Mouse (Mus musculus): ENCODE results near the gene Pank3. TPM values are rescaled to one million over a fixed set of nuclear protein-coding genes. Genes with fewer than 3 reads are reported as not detected.
"Not testable (repeated sequence)": the region's sequence is repeated elsewhere in the genome, so short reads cannot be mapped to it uniquely, and the experiment has no call there.

Pank3 gene
- polyA plus RNA-seq, 1 experiment, result not detected

- peaks cover 5% of the 10 kb centered on the region; the same call in 1 of the 2 replicates for H3K4me1 ChIP-seq (ENCODE audit: control insufficient read depth, insufficient read depth, low read length)
- H3K27ac ChIP-seq (ENCODE audit: insufficient read depth, low read depth, low read length), result no peak overlapping the region
- TF ChIP-seq CTCF (IDR thresholded peaks at IDR 0.05; ENCODE audit: insufficient read depth, low read depth, low read length) (no peak), POLR2A (IDR thresholded peaks at IDR 0.05; ENCODE audit: insufficient read depth, low read depth, low read length) (no peak)
- H3K4me3 ChIP-seq (ENCODE audit: insufficient read depth, low read depth, low read length), result no peak overlapping the region
- 72% methylated on average over 4 of the region's 4 CpGs for WGBS
Observed at GRCm38 (mm10) chr11:35832139-35832538, 62.9 kb downstream of the Pank3 start.

- TF ChIP-seq CTCF (IDR thresholded peaks at IDR 0.05; ENCODE audit: insufficient read depth, low read depth, low read length) (no peak), POLR2A (IDR thresholded peaks at IDR 0.05; ENCODE audit: insufficient read depth, low read depth, low read length) (no peak)
- H3K4me3 ChIP-seq (ENCODE audit: insufficient read depth, low read depth, low read length), result no peak overlapping the region
- no peak overlapping the region for H3K27ac ChIP-seq (ENCODE audit: insufficient read depth, low read depth, low read length)
- 82% methylated on average over 6 of the region's 6 CpGs for WGBS
- H3K4me1 ChIP-seq (ENCODE audit: control insufficient read depth, insufficient read depth, low read length), result peaks cover 5% of the 10 kb centered on the region; the same call in 1 of the 2 replicates
Observed at GRCm38 (mm10) chr11:35833270-35833669, 64.0 kb downstream of the Pank3 start.

GRCm38 (mm10) chr11:35834022-35834760 is 64.9 kb downstream of the Pank3 start, which contains the start of gene Rars:
Gene Rars (minus strand): TSS chr11:35834506.
- peak within 1 kb of the TSS; percentile 89 for H3K4me3 ChIP-seq (ENCODE audit: insufficient read depth, low read depth, low read length)
- peaks cover 5% of the 10 kb centered on the region; the same call in 1 of the 2 replicates for H3K4me1 ChIP-seq (ENCODE audit: control insufficient read depth, insufficient read depth, low read length)
- TF ChIP-seq CTCF (IDR thresholded peaks at IDR 0.05; ENCODE audit: insufficient read depth, low read depth, low read length), result peak; percentile 93
- TF ChIP-seq POLR2A (IDR thresholded peaks at IDR 0.05; ENCODE audit: insufficient read depth, low read depth, low read length), result no peak; the same call in 1 of the 2 replicates
- no peak within 1 kb of the TSS for H3K27ac ChIP-seq (ENCODE audit: insufficient read depth, low read depth, low read length)
- 1% methylated on average over 46 of the region's 46 CpGs for WGBS

- no peak overlapping the region for H3K27ac ChIP-seq (ENCODE audit: insufficient read depth, low read depth, low read length)
- WGBS, result 86% methylated on average over 5 of the region's 5 CpGs
- no peaks in the 10 kb centered on the region; the same call in 1 of the 2 replicates for H3K4me1 ChIP-seq (ENCODE audit: control insufficient read depth, insufficient read depth, low read length)
- TF ChIP-seq CTCF (IDR thresholded peaks at IDR 0.05; ENCODE audit: insufficient read depth, low read depth, low read length) (no peak), POLR2A (IDR thresholded peaks at IDR 0.05; ENCODE audit: insufficient read depth, low read depth, low read length) (no peak)
- H3K4me3 ChIP-seq (ENCODE audit: insufficient read depth, low read depth, low read length), result no peak overlapping the region
Observed at GRCm38 (mm10) chr11:35837156-35838126, 68.2 kb downstream of the Pank3 start.

GRCm38 (mm10) chr11:35838345-35839338 is 69.4 kb downstream of the Pank3 start:
- Histone ChIP-seq H3K27ac (ENCODE audit: insufficient read depth, low read depth, low read length) (no peak overlapping the region), H3K4me1 (ENCODE audit: control insufficient read depth, insufficient read depth, low read length) (no peaks in the 10 kb centered on the region; the same call in 1 of the 2 replicates), H3K4me3 (ENCODE audit: insufficient read depth, low read depth, low read length) (peak overlapping the region; percentile 20; the same call in 1 of the 2 replicates)
- no peak for TF ChIP-seq POLR2A (IDR thresholded peaks at IDR 0.05; ENCODE audit: insufficient read depth, low read depth, low read length)
- no peak for TF ChIP-seq CTCF (IDR thresholded peaks at IDR 0.05; ENCODE audit: insufficient read depth, low read depth, low read length)
- WGBS, result 33% methylated on average over 28 of the region's 28 CpGs

DNA sequence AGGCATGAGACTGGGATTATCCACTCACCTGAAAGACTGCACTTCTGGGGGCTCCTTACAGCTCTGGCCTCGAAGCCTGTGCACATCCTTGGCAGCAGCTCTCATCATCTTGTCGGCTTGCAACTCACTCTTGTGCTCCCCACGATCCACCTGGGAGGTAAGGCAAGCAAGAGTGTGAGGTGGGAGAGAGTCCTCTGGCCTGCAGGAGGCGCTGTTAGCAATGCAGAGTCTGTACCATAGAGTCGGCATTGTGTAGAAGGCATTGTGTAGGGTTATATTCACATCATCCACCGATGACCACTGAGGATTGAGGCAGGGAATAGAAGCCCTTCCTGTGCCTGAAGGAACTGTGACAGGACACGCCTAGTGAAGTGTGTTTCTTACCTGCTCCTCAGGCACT is 71.0 kb downstream of the Pank3 start:
- H3K4me1 ChIP-seq (ENCODE audit: control insufficient read depth, insufficient read depth, low read length), result no peaks in the 10 kb centered on the region; the same call in 1 of the 2 replicates
- 80% methylated on average over 7 of the region's 7 CpGs for WGBS
- no peak overlapping the region for H3K27ac ChIP-seq (ENCODE audit: insufficient read depth, low read depth, low read length)
- H3K4me3 ChIP-seq (ENCODE audit: insufficient read depth, low read depth, low read length), result no peak overlapping the region
- no peak for TF ChIP-seq POLR2A (IDR thresholded peaks at IDR 0.05; ENCODE audit: insufficient read depth, low read depth, low read length)
- TF ChIP-seq CTCF (IDR thresholded peaks at IDR 0.05; ENCODE audit: insufficient read depth, low read depth, low read length), result no peak

DNA sequence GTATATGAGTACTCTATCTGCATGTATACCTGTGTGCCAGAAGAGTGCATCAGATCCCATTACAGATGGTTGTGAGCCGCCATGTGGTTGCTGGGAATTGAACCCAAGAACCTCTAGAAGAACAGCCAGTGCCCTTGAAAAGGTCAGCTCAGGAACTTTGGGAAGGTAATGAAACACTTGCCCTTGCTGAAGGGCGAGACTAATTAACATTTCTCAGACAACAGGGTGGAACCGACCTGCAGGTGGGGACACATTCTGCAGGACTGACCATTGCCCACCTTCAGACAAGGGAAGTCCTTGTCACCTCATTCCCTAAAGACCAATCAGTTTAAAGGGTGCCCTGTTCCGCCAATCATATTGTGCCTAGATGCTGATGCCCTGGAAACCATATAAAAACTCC is 71.5 kb downstream of the Pank3 start:
- WGBS, result 96% methylated on average over 4 of the region's 4 CpGs
- not testable (repeated sequence) for H3K4me1 ChIP-seq (ENCODE audit: control insufficient read depth, insufficient read depth, low read length); H3K4me3 ChIP-seq (ENCODE audit: insufficient read depth, low read depth, low read length); H3K27ac ChIP-seq (ENCODE audit: insufficient read depth, low read depth, low read length)

Other genes starting within 250 kb of the Pank3 start
- not detected in 2 replicates for gene Fbll1, start 29.4 kb downstream of the Pank3 start, polyA plus RNA-seq (2012; ENCODE audit: insufficient read depth, insufficient read length, low replicate concordance, missing spikeins)
- gene Rars, start 65.0 kb downstream of the Pank3 start, polyA plus RNA-seq (2012; ENCODE audit: insufficient read depth, insufficient read length, low replicate concordance, missing spikeins), result not detected in 2 replicates
- gene Wwc1, start 211.0 kb downstream of the Pank3 start, polyA plus RNA-seq (2012; ENCODE audit: insufficient read depth, insufficient read length, low replicate concordance, missing spikeins), result not detected in 2 replicates